Mouse (Mus musculus) macrophage (primary cell): ENCODE measurements around the gene Mertk. TPM values are rescaled to one million over a fixed set of nuclear protein-coding genes. Genes with fewer than 3 reads are reported as not detected.
"Not testable (repeated sequence)": the region's sequence is repeated elsewhere in the genome, so short reads cannot be mapped to it uniquely, and the experiment has no call there.

Experiments used
- H3K27ac ChIP-seq: fragments of 350-480 bp; formaldehyde crosslinking; 2 replicates; pipeline ENCODE4 v1.9.0; 2021
- H3K36me3 ChIP-seq: fragments of 350-480 bp; formaldehyde crosslinking; 2 replicates; pipeline ENCODE4 v1.9.0; 2021; ENCODE audit errors: inconsistent target
- H3K4me3 ChIP-seq: fragments of 350-480 bp; formaldehyde crosslinking; 2 replicates; pipeline ENCODE4 v1.9.0; 2021; ENCODE audit errors: inconsistent target
- H3K79me2 ChIP-seq: fragments of 350-480 bp; formaldehyde crosslinking; 2 replicates; pipeline ENCODE4 v1.9.0; 2021; ENCODE audit errors: inconsistent target
- WGBS: methylation state at CpG from one replicate; pipeline ENCODE4 v1.1.7; 2026; ENCODE audit warnings: inconsistent platforms; ENCODE audit not compliant: missing documents; 5-methylcytosine and 5-hydroxymethylcytosine counted together
- polyA plus RNA-seq: library from polyadenylated mRNA; stranded (reverse); fragments of 250-400 nt; gene quantifications from 3 replicates; pipeline ENCODE4 v1.2.4, GENCODE M21; 2018; ENCODE audit warnings: inconsistent platforms
- total RNA-seq, 78 experiments: library from RNA; depleted of rRNA; stranded (reverse); fragments of 250-400 nt; gene quantifications; 1 replicate in 9 of 78; 2 replicates in 24 of 78; 3 replicates in 43 of 78; 4 replicates in 2 of 78; pipeline ENCODE4 v1.2.4; 2018; ENCODE audit warnings: inconsistent platforms in 56 of 78

Gene Mertk
- total RNA-seq (2018; cell fraction: chromatin; rRNA removed) = 100 to 1,000 TPM; 216 to 688 (median 445) TPM
- total RNA-seq (2018; cell fraction: cytosol; rRNA removed) = 100 to 1,000 TPM in 20 of 26 experiments, 10 to 100 TPM in 6; 59.3 to 173 (median 123) TPM
- total RNA-seq (2018; cell fraction: nucleus; rRNA removed) = 100 to 1,000 TPM; 191 to 540 (median 334) TPM
- polyA plus RNA-seq = 63.8 to 164 TPM (median 95.9 TPM) in 3 replicates

GRCm38 (mm10) chr2:128698693-128699181 lies at the start of gene Mertk:
Gene Mertk, plus strand, starts transcription at chr2:128698956.
- peak within 1 kb of the TSS; percentile 87 for H3K27ac ChIP-seq
- peaks cover 16% of the 10 kb centered on the region; the same call in 1 of the 2 replicates for H3K36me3 ChIP-seq
- peak within 1 kb of the TSS; percentile 98 for H3K4me3 ChIP-seq
- peaks cover 50% of the 10 kb centered on the region for H3K79me2 ChIP-seq
- 1% methylated on average over 30 of the region's 30 CpGs for WGBS

GRCm38 (mm10) chr2:128680661-128681060 lies 18.1 kb upstream of the Mertk start:
- WGBS = 25% methylated on average over 4 of the region's 4 CpGs

GRCm38 (mm10) chr2:128686921-128687557 lies 11.7 kb upstream of the Mertk start, which contains the start of gene Anapc1:
Gene Anapc1, minus strand, starts transcription at chr2:128687391.
- Histone ChIP-seq H3K4me3 (peak within 1 kb of the TSS; percentile 71), H3K79me2 (peaks cover 39% of the 10 kb centered on the region), H3K36me3 (peaks cover 14% of the 10 kb centered on the region; the same call in 1 of the 2 replicates), H3K27ac (peak within 1 kb of the TSS; percentile 47)
- 1% methylated on average over 53 of the region's 58 CpGs for WGBS

More at GRCm38 (mm10) chr2:128680661-128681060, 18.1 kb upstream of the Mertk start:
- H3K27ac ChIP-seq = no peak overlapping the region
- no peak overlapping the region for H3K4me3 ChIP-seq
- H3K79me2 ChIP-seq = peaks cover 60% of the 10 kb centered on the region
- H3K36me3 ChIP-seq = peaks cover 56% of the 10 kb centered on the region

GRCm38 (mm10) chr2:128687558-128688120 lies 11.1 kb upstream of the Mertk start:
- Histone ChIP-seq H3K27ac (peak overlapping the region; percentile 47), H3K36me3 (peaks cover 9% of the 10 kb centered on the region; the same call in 1 of the 2 replicates), H3K4me3 (peak overlapping the region; percentile 71), H3K79me2 (peaks cover 33% of the 10 kb centered on the region)
- WGBS = 100% methylated on average over 4 of the region's 10 CpGs

- Histone ChIP-seq H3K36me3 (no peaks in the 10 kb centered on the region), H3K27ac (no peak overlapping the region), H3K4me3 (no peak overlapping the region), H3K79me2 (no peaks in the 10 kb centered on the region)
- WGBS = 91% methylated on average over 14 of the region's 14 CpGs
These were observed 6.4 kb upstream of the Mertk start for GRCm38 (mm10) chr2:128692336-128692735.

GRCm38 (mm10) chr2:128692771-128693170 lies 6.0 kb upstream of the Mertk start:
- 91% methylated on average over 10 of the region's 10 CpGs for WGBS
- Histone ChIP-seq H3K79me2 (no peaks in the 10 kb centered on the region), H3K36me3 (no peaks in the 10 kb centered on the region), H3K27ac (no peak overlapping the region), H3K4me3 (no peak overlapping the region)

- WGBS = 70% methylated on average over 4 of the region's 4 CpGs
- Histone ChIP-seq H3K36me3 (no peaks in the 10 kb centered on the region), H3K27ac (no peak overlapping the region), H3K79me2 (no peaks in the 10 kb centered on the region), H3K4me3 (no peak overlapping the region)
These were observed 5.5 kb upstream of the Mertk start for GRCm38 (mm10) chr2:128693236-128693635.

GRCm38 (mm10) chr2:128693828-128694227 lies 4.9 kb upstream of the Mertk start:
- WGBS = no CpG with 5 or more reads among the region's 3 CpGs

GRCm38 (mm10) chr2:128694548-128694947 lies 4.2 kb upstream of the Mertk start:
- H3K27ac ChIP-seq = no peak overlapping the region
- H3K79me2 ChIP-seq = peaks cover 8% of the 10 kb centered on the region; the same call in 1 of the 2 replicates
- H3K36me3 ChIP-seq = no peaks in the 10 kb centered on the region
- no peak overlapping the region for H3K4me3 ChIP-seq

More at GRCm38 (mm10) chr2:128693828-128694227, 4.9 kb upstream of the Mertk start:
- not testable (repeated sequence) for H3K79me2 ChIP-seq, H3K4me3 ChIP-seq, H3K36me3 ChIP-seq, H3K27ac ChIP-seq

- Histone ChIP-seq H3K4me3 (no peak overlapping the region), H3K27ac (no peak overlapping the region), H3K79me2 (peaks cover 27% of the 10 kb centered on the region), H3K36me3 (no peaks in the 10 kb centered on the region; the same call in 1 of the 2 replicates)
- 82% methylated on average over 3 of the region's 3 CpGs for WGBS
These were observed 2.3 kb upstream of the Mertk start for GRCm38 (mm10) chr2:128696426-128696825.

GRCm38 (mm10) chr2:128697047-128697446 lies 1.7 kb upstream of the Mertk start:
- Histone ChIP-seq H3K27ac (no peak overlapping the region), H3K79me2 (peaks cover 33% of the 10 kb centered on the region), H3K36me3 (no peaks in the 10 kb centered on the region; the same call in 1 of the 2 replicates), H3K4me3 (no peak overlapping the region)
- WGBS = 100% methylated on average over 1 of the region's 1 CpGs

- H3K36me3 ChIP-seq = peaks cover 4% of the 10 kb centered on the region; the same call in 1 of the 2 replicates
- H3K4me3 ChIP-seq = no peak overlapping the region
- peaks cover 38% of the 10 kb centered on the region for H3K79me2 ChIP-seq
- 47% methylated on average over 5 of the region's 5 CpGs for WGBS
- H3K27ac ChIP-seq = no peak overlapping the region
These were observed 1.2 kb upstream of the Mertk start for GRCm38 (mm10) chr2:128697566-128697965.

GRCm38 (mm10) chr2:128698140-128698692 lies 540 bp upstream of the Mertk start:
- Histone ChIP-seq H3K79me2 (peaks cover 45% of the 10 kb centered on the region), H3K36me3 (peaks cover 11% of the 10 kb centered on the region; the same call in 1 of the 2 replicates), H3K27ac (peak overlapping the region; percentile 80), H3K4me3 (peak overlapping the region; percentile 98)
- 0% methylated on average over 14 of the region's 14 CpGs for WGBS

GRCm38 (mm10) chr2:128699201-128699885 lies 587 bp downstream of the Mertk start:
- H3K36me3 ChIP-seq = peaks cover 16% of the 10 kb centered on the region; the same call in 1 of the 2 replicates
- 12% methylated on average over 20 of the region's 24 CpGs for WGBS
- H3K27ac ChIP-seq = peak overlapping the region; percentile 87
- H3K79me2 ChIP-seq = peaks cover 56% of the 10 kb centered on the region
- H3K4me3 ChIP-seq = peak overlapping the region; percentile 98
